Mouse (Mus musculus): ENCODE data around the gene Lyrm4. TPM values are rescaled to one million over a fixed set of nuclear protein-coding genes. Genes with fewer than 3 reads are reported as not detected.
"Not testable (repeated sequence)": the region's sequence is repeated elsewhere in the genome, so short reads cannot be mapped to it uniquely, and the experiment has no call there.

Gene Lyrm4
- total RNA-seq, 2 experiments from 2014 or later, result 10.7 to 13.7 TPM

DNA sequence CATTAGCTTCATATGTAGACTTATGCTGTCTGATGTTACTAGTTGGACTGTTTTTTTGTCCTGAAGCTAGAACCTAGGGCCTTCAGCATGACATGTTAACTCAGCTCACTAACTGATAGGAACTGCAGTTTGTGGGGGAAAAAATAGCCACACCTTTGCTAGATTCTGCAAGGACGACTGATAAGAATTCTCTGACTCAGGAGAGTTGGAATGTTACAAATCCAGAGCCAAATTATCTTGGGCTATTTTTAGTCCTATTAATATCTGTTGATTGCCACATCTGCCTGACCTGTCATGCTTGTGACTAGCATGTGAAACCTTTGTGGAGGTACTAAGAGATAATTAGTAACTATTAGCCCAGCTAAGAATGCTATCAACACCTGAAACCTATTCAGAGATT is 116.5 kb downstream of the Lyrm4 start:
- DNase-seq, result no peak
- intact Hi-C loops (cut with DNase I), result no loop called here

DNA sequence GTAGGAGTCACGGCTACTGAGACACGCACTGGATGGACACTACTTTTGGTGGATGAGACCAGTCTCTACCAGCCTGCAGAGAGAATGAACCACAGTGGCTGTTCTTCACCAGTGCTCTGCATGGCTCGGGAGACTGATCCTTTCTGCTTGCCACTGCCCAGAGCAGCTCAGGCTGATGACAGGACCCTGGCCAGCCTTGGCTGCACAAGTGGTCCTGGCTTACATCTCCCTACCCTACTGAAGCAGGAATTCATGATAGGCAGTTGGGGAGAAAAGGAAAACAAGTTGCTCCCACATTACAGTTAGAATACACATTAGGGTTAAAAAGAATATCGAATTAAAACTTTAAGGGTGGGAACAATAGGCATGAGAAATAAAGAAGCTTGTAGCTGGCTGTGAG is 119.7 kb downstream of the Lyrm4 start:
- DNase-seq, result peak; percentile 76 to 79
- intact Hi-C loops (cut with DNase I), result no loop called here

DNA sequence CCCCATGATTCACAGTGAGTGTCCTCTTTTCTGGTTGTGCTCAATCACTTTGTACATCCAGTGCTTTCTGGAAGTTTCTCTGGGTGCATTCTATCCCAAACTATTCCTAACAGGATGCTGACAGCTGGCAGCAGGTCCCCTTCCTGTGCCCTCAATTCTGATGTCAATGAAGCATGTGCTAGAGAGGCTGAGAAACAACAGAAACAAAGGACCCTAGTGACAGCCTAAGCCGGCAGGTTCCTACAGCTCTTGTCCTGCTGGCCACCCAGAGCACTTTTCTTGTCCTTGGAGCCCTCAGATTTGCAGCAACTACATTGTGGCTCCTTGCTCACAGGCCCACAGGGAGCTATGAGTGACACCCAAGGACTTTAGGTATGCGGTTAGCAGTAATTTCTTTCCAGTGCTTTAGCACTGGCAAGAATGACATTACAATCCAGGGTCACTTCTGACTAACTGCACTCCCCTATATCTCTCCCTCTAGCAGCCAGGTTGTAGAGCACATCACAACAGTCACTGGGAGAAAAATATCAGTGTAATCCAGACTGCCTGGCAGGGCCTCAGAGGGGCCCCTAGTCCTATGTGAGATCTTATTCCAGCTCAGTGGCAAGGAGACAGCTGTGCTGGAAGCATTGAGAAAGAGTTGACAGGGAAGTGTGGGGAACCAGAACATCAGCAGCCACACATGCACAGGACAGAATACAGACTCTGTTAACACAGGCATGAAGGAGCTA is 121.5 kb downstream of the Lyrm4 start:
- DNase-seq, result no peak
- intact Hi-C loops (cut with DNase I), result no loop called here

DNA sequence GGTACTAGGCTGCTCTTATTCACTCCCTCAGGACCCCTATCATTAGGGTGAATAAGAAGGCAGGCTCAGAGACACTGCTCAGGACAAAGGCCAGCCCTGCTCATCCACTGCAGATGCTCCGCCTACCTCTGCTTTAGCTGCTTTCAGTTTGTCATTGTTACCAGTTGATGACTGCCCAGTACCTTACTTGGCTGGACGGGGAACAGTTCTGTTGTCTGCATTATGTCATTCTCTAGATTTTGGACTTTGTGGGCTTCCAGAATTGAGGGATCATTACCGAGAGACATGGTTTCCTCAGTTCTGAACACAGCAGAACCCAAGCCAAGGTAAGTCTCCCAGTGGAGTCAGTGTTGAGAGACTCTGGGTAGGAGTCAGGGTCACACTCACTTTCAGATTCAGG is 122.1 kb downstream of the Lyrm4 start:
- DNase-seq, result no peak
- intact Hi-C loops (cut with DNase I), result no loop called here

DNA sequence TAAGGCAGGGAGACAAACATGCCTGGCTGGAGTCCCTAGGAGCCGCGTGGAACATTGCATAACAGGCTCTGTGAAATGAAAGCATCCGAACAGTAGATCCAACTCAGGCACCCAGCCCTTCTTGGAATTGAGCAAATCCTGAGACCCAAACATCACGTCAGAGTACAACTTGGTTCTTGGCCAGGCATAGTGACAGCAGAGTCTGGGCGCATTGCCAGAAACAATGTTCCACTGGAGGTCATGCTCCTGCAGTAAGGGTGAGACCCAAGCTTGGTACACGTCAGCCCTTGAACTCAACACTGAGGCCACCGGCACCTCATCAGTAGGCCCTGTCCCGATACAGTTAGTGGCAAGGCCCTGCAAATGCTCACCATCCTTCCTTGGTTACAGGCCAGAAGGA is 123.3 kb downstream of the Lyrm4 start:
- peak; percentile 88 to 92 for DNase-seq
- intact Hi-C loops (cut with DNase I), result no loop called here

DNA sequence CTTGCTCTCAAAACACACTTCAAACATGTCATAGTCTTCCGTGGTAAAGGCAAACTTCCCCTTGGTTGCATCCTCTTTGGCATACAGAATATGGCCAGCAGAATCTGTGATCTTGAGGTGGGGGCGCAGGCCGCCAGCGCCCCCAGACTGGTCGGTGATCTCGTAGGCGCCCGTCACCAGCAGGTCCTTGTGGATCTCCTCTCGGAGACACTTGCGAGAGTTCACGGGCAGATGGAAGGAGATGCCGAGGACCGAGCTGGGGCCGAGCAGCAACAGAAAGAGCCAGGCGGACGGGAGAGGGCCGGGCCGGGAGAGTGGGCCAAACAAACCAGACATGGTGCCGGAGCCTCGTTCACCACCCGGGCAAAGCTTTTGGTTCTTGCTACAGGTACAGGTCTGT is 126.1 kb downstream of the Lyrm4 start:
- DNase-seq; intact Hi-C loops (cut with DNase I): not testable (repeated sequence)

DNA sequence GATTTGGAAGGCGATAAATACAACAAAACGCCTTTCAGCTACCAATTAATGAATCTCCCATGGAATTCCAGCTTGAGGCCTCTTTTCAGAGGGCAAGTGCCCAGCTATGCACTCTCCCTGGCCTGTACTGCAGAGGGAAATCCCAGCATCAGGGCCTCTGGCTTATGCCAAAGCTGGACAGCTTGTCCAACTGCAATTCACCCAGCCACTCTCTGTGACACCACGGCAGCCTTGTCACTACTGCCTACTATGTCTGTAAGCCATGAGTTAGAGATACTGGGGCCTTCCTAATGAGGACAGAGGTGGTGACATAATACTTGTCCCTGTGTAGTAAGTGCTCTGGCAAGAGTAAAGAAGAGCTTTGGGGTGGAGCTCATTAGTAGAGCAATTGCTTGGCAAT is 128.0 kb downstream of the Lyrm4 start:
- intact Hi-C loops (cut with DNase I), result no loop called here
- peak in 1 of 2 experiments; percentile 38 for DNase-seq

DNA sequence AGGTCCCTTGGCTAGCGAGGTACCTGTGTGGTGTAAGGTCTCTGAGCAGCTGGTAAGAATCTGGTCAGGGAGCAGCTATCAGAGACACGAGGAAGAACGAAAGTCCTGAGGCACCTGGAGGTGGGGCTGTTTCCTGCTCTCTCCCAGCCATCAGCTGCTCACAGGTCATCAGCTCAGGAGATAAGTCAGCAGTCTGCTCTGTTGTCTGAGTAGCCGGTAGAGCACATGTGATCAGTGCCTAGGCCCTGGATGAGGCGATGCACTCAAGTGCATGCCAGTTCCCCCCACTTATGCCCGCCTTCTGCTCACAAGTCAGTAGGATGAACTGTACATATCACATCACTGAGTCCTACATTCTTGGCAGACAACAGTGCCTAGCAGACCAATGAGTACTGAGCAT is 134.3 kb downstream of the Lyrm4 start:
- DNase-seq, result no peak
- intact Hi-C loops (cut with DNase I), result no loop called here

DNA sequence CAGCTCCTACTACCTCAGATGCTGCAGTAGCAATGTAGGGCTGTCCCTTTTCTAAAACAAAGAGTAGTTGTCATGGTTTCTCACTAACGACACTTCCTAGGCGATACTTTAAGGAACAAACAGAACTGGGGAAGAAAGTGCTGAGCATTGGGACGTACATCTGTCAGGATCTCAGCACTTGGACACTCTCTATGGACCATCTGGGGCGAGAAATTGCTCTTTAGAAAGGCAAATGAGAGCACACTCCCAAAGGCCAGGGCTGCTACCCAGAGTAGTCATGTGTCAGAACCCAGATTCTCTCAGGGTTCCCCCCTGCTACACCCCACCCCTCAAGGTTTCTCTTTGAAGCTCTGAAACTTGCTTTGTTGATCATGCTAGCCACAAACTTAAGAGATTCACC is 136.9 kb downstream of the Lyrm4 start:
- intact Hi-C loops (cut with DNase I), result no loop called here

DNA sequence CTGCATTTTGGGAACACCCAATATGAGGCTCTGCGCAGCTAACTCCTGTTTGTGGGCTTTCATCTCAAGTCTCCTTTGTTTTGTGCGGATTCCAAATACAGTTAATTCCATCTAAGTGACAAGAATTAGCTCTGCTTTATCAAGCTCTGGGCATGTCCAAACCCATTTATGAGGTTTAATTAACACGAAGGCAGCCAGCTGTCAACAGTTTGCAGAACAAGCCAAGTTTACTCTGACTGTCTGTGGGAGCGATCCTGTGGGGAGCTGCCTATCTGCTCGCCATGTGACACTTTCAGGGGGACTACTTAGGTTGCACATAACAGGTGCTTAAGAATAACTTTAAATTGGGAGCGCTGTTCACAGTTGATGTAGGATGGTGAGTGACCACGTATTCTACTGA is 140.4 kb downstream of the Lyrm4 start:
- intact Hi-C loops (cut with DNase I), result no loop called here
- DNase-seq, result no peak

More for the DNA sequence above, 136.9 kb downstream of the Lyrm4 start:
- DNase-seq, result no peak

DNA sequence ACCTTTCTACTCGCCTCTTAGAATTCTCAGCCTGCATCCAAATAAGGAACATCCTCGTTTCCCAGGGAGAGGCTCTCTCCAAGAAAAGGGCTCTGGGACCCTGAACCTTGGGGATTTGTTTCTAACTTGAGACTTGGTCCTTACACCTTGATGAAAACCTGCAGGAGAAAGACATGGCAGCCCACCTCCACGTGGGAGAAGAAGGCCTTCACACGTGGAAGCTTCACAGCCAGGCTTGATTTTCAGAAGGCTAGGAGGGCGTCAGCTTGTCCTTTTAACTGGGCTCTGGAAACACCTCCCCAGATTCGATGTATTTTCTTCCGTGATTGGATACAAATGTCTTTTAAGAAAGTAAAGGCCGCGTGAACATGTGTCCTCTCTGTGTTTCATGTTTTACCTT is 147.5 kb downstream of the Lyrm4 start:
- no peak for DNase-seq
- intact Hi-C loops (cut with DNase I), result no loop called here

DNA sequence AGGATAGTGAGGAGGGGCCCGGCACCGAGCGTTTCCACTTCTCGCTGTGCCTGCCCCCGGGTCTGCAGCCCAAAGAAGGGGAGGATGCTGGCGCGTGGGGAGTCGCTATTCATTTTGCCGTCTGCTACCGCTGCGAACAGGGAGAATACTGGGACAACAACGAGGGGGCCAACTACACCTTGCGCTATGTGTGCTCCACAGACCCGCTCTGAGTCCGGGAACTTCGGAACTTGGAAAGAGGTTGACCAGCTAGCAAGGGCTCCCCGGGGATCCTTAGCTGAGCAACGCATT is 147.9 kb downstream of the Lyrm4 start:
- peak in 1 of 2 experiments; percentile 13 for DNase-seq
- intact Hi-C loops (cut with DNase I), result no loop called here

DNA sequence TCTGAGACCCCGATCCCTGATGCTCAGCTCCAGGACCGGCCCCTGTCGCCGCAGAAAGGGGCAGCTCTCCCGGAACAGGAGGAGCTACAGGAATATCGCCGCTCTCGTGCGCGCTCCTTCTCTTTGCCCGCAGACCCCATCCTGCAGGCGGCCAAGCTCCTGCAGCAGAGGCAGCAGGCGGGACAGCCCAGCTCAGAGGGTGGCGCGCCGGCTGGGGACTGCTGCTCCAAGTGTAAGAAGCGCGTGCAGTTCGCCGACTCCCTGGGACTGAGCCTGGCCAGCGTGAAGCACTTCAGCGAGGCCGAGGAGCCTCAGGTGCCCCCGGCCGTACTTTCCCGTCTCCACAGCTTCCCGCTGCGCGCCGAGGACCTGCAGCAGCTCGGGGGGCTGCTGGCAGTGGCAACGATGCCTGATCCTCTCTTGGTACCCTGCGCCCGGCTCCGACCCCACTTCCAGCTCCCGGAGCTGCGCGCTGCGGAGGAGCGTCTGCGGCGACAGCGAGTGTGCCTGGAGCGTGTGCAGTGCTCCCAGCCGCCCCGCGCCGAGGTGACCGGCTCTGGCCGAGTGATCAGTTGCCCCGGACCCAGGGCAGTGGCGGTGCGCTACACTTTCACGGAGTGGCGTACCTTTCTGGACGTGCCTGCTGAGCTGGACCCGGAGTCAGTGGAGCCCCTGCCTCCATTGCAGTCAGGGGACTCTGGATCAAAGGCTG is 148.5 kb downstream of the Lyrm4 start:
- intact Hi-C loops (cut with DNase I), result no loop called here
- peak in 1 of 2 experiments; percentile 45 for DNase-seq

DNA sequence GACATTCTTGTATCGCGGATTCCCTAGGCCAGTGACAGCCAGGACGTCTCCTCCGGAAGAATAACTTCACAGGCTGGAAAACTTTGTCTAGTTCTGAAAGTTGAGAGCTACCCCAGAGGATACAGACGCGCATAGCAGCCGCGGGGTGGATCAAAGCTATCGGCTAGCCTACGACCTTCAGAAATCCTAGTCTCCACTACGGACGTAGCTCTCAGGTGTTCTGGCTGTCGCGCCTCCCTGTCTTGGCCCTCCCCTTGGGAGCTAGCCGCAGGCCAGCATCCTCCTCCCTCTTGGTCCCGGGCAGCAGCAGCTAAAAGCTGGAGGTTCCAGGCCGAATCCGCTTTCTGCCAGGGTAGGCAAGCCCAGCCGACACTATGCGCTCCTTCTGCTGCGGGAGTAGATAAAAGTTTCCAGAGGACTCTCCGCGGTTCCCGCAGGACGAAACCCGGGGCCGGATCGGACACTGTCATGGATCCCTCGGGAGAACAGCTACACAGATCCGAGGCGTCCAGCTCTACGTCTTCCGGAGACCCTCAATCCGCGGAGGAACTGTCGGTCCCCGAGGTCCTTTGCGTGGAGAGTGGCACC is 149.1 kb downstream of the Lyrm4 start:
- intact Hi-C loops (cut with DNase I), result no loop called here

DNA sequence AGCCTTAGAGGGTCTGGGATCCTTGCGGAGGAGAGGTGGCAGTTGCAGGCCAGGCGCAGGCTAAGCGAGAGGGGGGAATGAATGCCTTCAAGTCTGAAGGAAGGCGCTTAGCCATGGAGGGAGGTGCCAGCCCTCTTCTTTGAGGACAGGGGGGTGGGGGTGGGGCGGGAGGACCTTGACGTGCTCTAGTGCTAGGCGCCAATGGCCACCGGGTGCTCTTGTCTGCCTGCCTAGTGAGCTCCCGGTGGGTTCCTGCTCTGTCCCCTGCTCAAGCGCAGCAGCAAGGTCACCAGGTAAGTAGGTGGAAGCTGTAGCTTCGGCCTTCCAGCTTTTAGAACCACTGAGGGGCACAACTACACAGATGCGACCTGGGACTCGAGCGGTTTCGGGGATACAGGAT is 149.6 kb downstream of the Lyrm4 start:
- no peak for DNase-seq
- intact Hi-C loops (cut with DNase I), result no loop called here

More for the DNA sequence above, 149.1 kb downstream of the Lyrm4 start:
- peak; percentile 45 to 56 for DNase-seq

DNA sequence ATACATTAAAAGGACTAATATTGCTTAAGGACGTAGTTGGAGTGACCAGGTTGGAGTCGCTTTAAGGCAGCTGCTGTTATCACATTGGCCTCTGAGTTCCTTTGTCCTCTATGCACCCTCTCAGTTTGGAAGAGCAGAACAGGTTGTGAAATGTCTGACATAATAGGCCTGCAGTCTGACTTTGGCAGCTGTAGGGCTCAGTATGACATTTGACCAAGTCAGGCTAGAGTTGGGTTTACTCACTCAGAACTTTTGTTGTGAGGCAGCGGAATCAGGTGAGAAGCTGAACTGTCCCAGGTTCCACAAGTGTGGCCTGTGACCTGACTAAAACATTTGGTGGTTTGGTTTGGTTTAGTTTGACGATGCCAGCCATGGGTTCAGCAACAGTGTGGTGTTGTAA is 153.7 kb downstream of the Lyrm4 start:
- DNase-seq, result peak; percentile 13 to 15
- intact Hi-C loops (cut with DNase I), result no loop called here

DNA sequence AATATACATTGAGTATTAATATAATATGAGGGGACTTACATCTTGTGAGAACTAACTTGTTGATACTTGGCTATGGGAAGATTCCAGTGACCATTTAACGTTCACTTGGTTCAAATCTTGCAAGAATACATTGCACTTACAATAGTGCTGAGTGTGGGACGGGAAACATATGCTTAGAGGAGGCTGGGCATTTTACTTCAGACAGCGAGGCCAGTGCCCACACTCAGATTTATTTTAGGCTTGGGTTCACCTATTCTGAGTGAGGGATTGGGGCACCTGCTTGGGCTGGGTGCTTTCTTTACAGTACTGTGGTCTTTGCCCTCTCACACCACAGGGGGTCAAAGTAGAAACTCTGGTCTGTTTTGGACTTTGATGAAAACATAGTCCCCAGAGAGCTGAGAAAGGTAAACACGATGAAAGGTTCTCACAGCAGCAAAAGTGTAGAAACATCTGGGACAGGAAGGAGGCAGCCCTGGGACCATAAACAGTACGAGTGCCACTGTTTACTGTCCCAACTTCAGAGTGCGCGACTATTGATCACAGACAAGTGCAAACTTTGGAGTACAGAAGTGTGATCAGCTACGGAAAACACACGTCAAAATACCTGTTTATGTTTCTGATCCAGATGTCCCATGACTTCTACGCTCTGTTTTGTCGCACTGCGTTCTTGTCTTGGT is 157.8 kb downstream of the Lyrm4 start:
- intact Hi-C loops (cut with DNase I), result no loop called here
- DNase-seq, result no peak

DNA sequence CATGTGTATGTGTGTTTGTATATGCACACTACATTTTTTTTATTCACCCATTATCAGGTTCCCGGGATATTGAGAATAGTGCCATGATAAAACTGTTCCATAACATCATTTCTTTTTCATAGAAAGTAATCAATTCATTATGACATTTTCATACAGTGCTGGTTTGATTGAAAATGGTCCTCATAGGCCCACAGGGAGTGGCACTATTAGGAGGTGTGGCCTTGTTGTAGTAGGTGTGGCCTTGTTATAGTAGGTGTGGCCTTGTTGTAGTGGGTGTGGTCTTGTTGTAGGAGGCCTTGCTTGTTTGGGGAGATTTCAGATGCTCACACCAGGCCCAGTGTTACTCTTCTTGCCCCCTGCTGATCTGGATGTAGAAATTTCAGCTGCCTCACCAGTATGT is 158.8 kb downstream of the Lyrm4 start, which contains the start of gene Ppp1r3g:
Gene Ppp1r3g (plus strand): TSS at position 301 of the 400 bp plus-strand sequence.
- DNase-seq, result no peak
- intact Hi-C loops (cut with DNase I), result no loop called here

DNA sequence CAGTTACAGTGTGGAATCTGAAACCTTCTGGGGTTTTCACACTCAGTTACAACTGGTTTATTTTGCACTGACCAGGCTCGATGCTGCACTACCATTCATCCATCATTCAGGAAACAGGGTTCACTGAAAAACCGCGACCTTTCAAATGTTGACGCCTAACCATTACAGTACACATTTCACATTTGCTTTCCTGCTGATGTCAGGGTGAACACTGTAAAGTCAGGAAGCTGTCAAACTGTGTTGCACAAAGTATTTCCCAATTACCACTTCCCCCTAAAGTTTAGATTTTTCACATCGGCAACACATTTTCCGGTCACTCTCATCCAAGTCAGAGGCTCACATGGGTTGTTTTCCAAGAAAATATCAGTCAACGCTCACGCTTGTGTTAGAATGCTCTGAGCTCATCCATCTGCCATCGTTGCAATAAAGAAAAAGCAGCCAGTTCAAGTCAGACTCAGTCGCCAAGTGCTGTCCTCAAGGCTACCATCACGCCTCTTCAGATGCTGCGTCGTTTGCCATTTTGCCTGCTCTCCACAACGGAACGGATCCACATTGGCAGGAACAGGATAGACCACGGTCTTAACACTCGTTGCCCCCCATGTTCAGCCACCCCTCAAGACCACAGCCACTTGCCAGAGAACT is 167.4 kb downstream of the Lyrm4 start:
- intact Hi-C loops (cut with DNase I), result loop anchor here (5.0 kb wide), 1 partner anchor 63 kb away; no protein-coding TSS in a partner anchor
- DNase-seq, result peak; percentile 35 to 39

DNA sequence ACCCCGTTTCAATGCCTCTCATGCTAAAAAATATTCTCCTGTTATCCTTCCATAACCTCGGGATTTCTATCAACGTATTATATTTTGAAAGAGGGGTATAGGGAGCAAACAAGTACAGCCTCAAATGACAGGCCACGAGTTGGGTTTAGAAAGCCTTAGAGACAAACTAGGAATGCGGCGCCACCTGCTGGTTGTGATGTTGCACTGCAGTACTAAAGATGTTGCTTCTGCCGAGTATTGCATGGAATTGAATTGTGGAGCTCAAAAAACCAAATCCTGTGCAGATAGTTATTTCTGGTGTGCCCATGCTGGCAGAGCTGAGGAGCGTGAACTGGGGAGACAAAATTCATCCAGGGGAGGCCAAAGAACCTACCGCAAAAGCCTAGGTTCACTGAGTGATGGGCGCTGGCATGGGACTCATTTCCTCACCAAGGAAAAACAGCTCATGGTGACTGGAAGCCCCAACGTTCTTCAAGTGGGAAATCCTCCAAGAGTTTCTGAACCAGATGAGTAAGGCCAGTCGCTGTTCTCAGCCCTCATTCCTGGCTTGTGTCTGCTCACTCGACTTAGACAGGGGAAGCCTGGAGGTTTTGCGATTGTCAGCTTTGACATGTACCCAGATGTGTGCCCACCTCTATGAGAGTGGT is 169.8 kb downstream of the Lyrm4 start:
- intact Hi-C loops (cut with DNase I), result loop anchor here (1.0 to 5.0 kb wide), 3 partner anchors 60 to 916 kb away; no protein-coding TSS in a partner anchor
- DNase-seq, result peak; percentile 81 to 86

Data from heart, postnatal 10 days (tissue).